Mouse (Mus musculus) liver, embryonic 13.5 days (tissue): Measurements from ENCODE around the gene Eif4e3. TPM values are rescaled to one million over a fixed set of nuclear protein-coding genes. Genes with fewer than 3 reads are reported as not detected.

Source experiments
- ATAC-seq: fragments of 200-750 bp; cut with Nextera tagmentation; 2 replicates; pipeline ENCODE4 v1.8.0; 2017; ENCODE audit warnings: low read depth, mild to moderate bottlenecking, moderate number of reproducible peaks, moderate library complexity
- DNase-seq: peaks from one replicate; pipeline ENCODE4 v3.0.0; 2022
- H3K27ac ChIP-seq: fragments of 300-500 bp; sonication (generic); 2 replicates; pipeline ENCODE4 v1.5.1; 2015; ENCODE audit warnings: moderate library complexity, mild to moderate bottlenecking, inconsistent platforms
- H3K27me3 ChIP-seq: fragments of 300-500 bp; sonication (generic); 2 replicates; pipeline ENCODE4 v1.6.1; 2015; ENCODE audit warnings: mild to moderate bottlenecking, inconsistent platforms
- H3K36me3 ChIP-seq: fragments of 300-500 bp; sonication (generic); 2 replicates; pipeline ENCODE4 v1.6.1; 2015; ENCODE audit warnings: mild to moderate bottlenecking, inconsistent platforms
- H3K4me1 ChIP-seq: fragments of 300-500 bp; sonication (generic); replicated peaks from 2 replicates; pipeline ENCODE4 v1.6.1; 2015; ENCODE audit warnings: inconsistent platforms
- H3K4me2 ChIP-seq: fragments of 300-500 bp; sonication (generic); 2 replicates; pipeline ENCODE4 v1.6.1; 2015; ENCODE audit warnings: inconsistent platforms, mild to moderate bottlenecking, moderate library complexity
- H3K4me3 ChIP-seq: fragments of 300-500 bp; sonication (generic); replicated peaks from 2 replicates; pipeline ENCODE4 v1.5.1; 2015; ENCODE audit warnings: mild to moderate bottlenecking, inconsistent platforms
- H3K9ac ChIP-seq: fragments of 300-500 bp; sonication (generic); 2 replicates; pipeline ENCODE4 v1.6.1; 2015; ENCODE audit warnings: mild to moderate bottlenecking, inconsistent platforms
- H3K9me3 ChIP-seq: fragments of 300-500 bp; sonication (generic); replicated peaks from 2 replicates; pipeline ENCODE4 v1.6.1; 2016; ENCODE audit warnings: inconsistent platforms
- WGBS: fragments of 180-500 bp; shearing (Covaris S2); methylation state at CpG from one replicate; pipeline ENCODE4 v1.1.7; 2015; ENCODE audit not compliant: insufficient replicate concordance; 5-methylcytosine and 5-hydroxymethylcytosine counted together
- polyA plus RNA-seq: library from polyadenylated mRNA; unstranded; fragments of >200 nt; fragmentation: Nextera tagmentation; extraction: Ambion mirVana; gene quantifications from 2 replicates; pipeline ENCODE4 v1.2.1, GENCODE M21; 2015

Gene Eif4e3
- polyA plus RNA-seq, 1 experiment from 2014 or later, result 1.9 TPM

- no peaks in the 10 kb centered on the region for H3K36me3 ChIP-seq
- DNase-seq, result no peak
- H3K4me2 ChIP-seq, result no peak overlapping the region
Measured at GRCm38 (mm10) chr6:99660443-99660842, 6.1 kb downstream of the Eif4e3 start.

GRCm38 (mm10) chr6:99658586-99658985 lies 8.0 kb downstream of the Eif4e3 start:
- WGBS, result 60% methylated on average over 10 of the region's 10 CpGs
- no peak for ATAC-seq

More at GRCm38 (mm10) chr6:99660443-99660842, 6.1 kb downstream of the Eif4e3 start:
- ATAC-seq, result no peak
- no peaks in the 10 kb centered on the region for H3K4me1 ChIP-seq
- H3K9me3 ChIP-seq, result no peaks in the 10 kb centered on the region
- H3K4me3 ChIP-seq, result no peak overlapping the region
- H3K27me3 ChIP-seq, result peaks cover 15% of the 10 kb centered on the region
- 30% methylated on average over 3 of the region's 3 CpGs for WGBS
- H3K9ac ChIP-seq, result no peak overlapping the region
- no peak overlapping the region for H3K27ac ChIP-seq

GRCm38 (mm10) chr6:99656088-99656487 lies 10.5 kb downstream of the Eif4e3 start:
- Histone ChIP-seq H3K4me3 (no peak overlapping the region), H3K27ac (no peak overlapping the region), H3K9me3 (no peaks in the 10 kb centered on the region), H3K27me3 (no peaks in the 10 kb centered on the region), H3K4me2 (0 out of 2 replicates have a peak overlapping the region, but pooled peaks have one; percentile 23), H3K36me3 (no peaks in the 10 kb centered on the region), H3K9ac (no peak overlapping the region), H3K4me1 (no peaks in the 10 kb centered on the region)
- ATAC-seq (no peak), DNase-seq (no peak)
- 65% methylated on average over 2 of the region's 2 CpGs for WGBS

More at GRCm38 (mm10) chr6:99658586-99658985, 8.0 kb downstream of the Eif4e3 start:
- H3K4me1 ChIP-seq, result no peaks in the 10 kb centered on the region
- no peak overlapping the region for H3K9ac ChIP-seq
- no peak overlapping the region for H3K4me2 ChIP-seq
- H3K27me3 ChIP-seq, result no peaks in the 10 kb centered on the region
- DNase-seq, result no peak
- no peak overlapping the region for H3K4me3 ChIP-seq
- H3K27ac ChIP-seq, result no peak overlapping the region
- H3K9me3 ChIP-seq, result no peaks in the 10 kb centered on the region
- no peaks in the 10 kb centered on the region for H3K36me3 ChIP-seq

GRCm38 (mm10) chr6:99655488-99655887 lies 11.1 kb downstream of the Eif4e3 start:
- Histone ChIP-seq H3K4me2 (0 out of 2 replicates have a peak overlapping the region, but pooled peaks have one; percentile 23), H3K4me1 (no peaks in the 10 kb centered on the region), H3K36me3 (no peaks in the 10 kb centered on the region), H3K27me3 (no peaks in the 10 kb centered on the region), H3K9me3 (no peaks in the 10 kb centered on the region), H3K9ac (no peak overlapping the region), H3K27ac (no peak overlapping the region), H3K4me3 (no peak overlapping the region; the same call in 1 of the 2 replicates)
- ATAC-seq (no peak), DNase-seq (no peak)
- WGBS, result 12% methylated on average over 7 of the region's 7 CpGs

- ATAC-seq (no peak), DNase-seq (no peak)
- Histone ChIP-seq H3K9me3 (no peaks in the 10 kb centered on the region), H3K27me3 (no peaks in the 10 kb centered on the region), H3K4me3 (no peak overlapping the region), H3K4me2 (no peak overlapping the region), H3K36me3 (no peaks in the 10 kb centered on the region), H3K9ac (no peak overlapping the region), H3K4me1 (no peaks in the 10 kb centered on the region), H3K27ac (no peak overlapping the region)
- WGBS, result 69% methylated on average over 5 of the region's 5 CpGs
Measured at GRCm38 (mm10) chr6:99654343-99654742, 12.2 kb downstream of the Eif4e3 start.

GRCm38 (mm10) chr6:99652341-99652740 lies 14.2 kb downstream of the Eif4e3 start:
- Histone ChIP-seq H3K4me1 (no peaks in the 10 kb centered on the region), H3K27me3 (no peaks in the 10 kb centered on the region), H3K9me3 (no peaks in the 10 kb centered on the region), H3K4me3 (no peak overlapping the region), H3K27ac (no peak overlapping the region), H3K4me2 (no peak overlapping the region), H3K36me3 (no peaks in the 10 kb centered on the region), H3K9ac (no peak overlapping the region)
- no peak for DNase-seq
- 67% methylated on average over 2 of the region's 2 CpGs for WGBS
- no peak for ATAC-seq

GRCm38 (mm10) chr6:99649307-99649706 lies 17.3 kb downstream of the Eif4e3 start:
- no peak for ATAC-seq
- 39% methylated on average over 2 of the region's 2 CpGs for WGBS
- Histone ChIP-seq H3K27ac (no peak overlapping the region), H3K36me3 (no peaks in the 10 kb centered on the region), H3K27me3 (no peaks in the 10 kb centered on the region), H3K9ac (no peak overlapping the region), H3K4me3 (no peak overlapping the region), H3K4me2 (no peak overlapping the region), H3K9me3 (no peaks in the 10 kb centered on the region), H3K4me1 (peaks cover 8% of the 10 kb centered on the region; the same call in 1 of the 2 replicates)
- no peak for DNase-seq

- DNase-seq (no peak), ATAC-seq (no peak)
- Histone ChIP-seq H3K27me3 (no peaks in the 10 kb centered on the region), H3K9me3 (no peaks in the 10 kb centered on the region), H3K4me3 (no peak overlapping the region), H3K4me1 (peaks cover 8% of the 10 kb centered on the region; the same call in 1 of the 2 replicates), H3K4me2 (no peak overlapping the region), H3K27ac (no peak overlapping the region), H3K9ac (no peak overlapping the region), H3K36me3 (no peaks in the 10 kb centered on the region)
- 59% methylated on average over 10 of the region's 10 CpGs for WGBS
Measured at GRCm38 (mm10) chr6:99646344-99646743, 20.2 kb downstream of the Eif4e3 start.

GRCm38 (mm10) chr6:99644876-99645275 lies 21.7 kb downstream of the Eif4e3 start:
- ATAC-seq, result no peak
- no peaks in the 10 kb centered on the region for H3K27me3 ChIP-seq
- H3K36me3 ChIP-seq, result no peaks in the 10 kb centered on the region

GRCm38 (mm10) chr6:99644386-99644785 lies 22.2 kb downstream of the Eif4e3 start:
- Histone ChIP-seq H3K27me3 (no peaks in the 10 kb centered on the region), H3K9me3 (no peaks in the 10 kb centered on the region), H3K4me2 (no peak overlapping the region), H3K4me3 (no peak overlapping the region), H3K4me1 (peaks cover 8% of the 10 kb centered on the region; the same call in 1 of the 2 replicates), H3K9ac (no peak overlapping the region), H3K27ac (no peak overlapping the region), H3K36me3 (no peaks in the 10 kb centered on the region)
- ATAC-seq (no peak), DNase-seq (no peak)
- 66% methylated on average over 5 of the region's 5 CpGs for WGBS

More at GRCm38 (mm10) chr6:99644876-99645275, 21.7 kb downstream of the Eif4e3 start:
- H3K4me1 ChIP-seq, result peaks cover 8% of the 10 kb centered on the region; the same call in 1 of the 2 replicates
- DNase-seq, result no peak
- no peak overlapping the region for H3K4me2 ChIP-seq
- no peaks in the 10 kb centered on the region for H3K9me3 ChIP-seq
- H3K9ac ChIP-seq, result no peak overlapping the region
- no peak overlapping the region for H3K27ac ChIP-seq
- 55% methylated on average over 5 of the region's 5 CpGs for WGBS
- H3K4me3 ChIP-seq, result no peak overlapping the region

GRCm38 (mm10) chr6:99643439-99644199 lies 23.0 kb downstream of the Eif4e3 start:
- Histone ChIP-seq H3K27me3 (no peaks in the 10 kb centered on the region), H3K9ac (no peak overlapping the region), H3K9me3 (no peaks in the 10 kb centered on the region), H3K4me1 (peaks cover 8% of the 10 kb centered on the region; the same call in 1 of the 2 replicates), H3K4me2 (no peak overlapping the region), H3K4me3 (no peak overlapping the region), H3K36me3 (no peaks in the 10 kb centered on the region), H3K27ac (no peak overlapping the region)
- DNase-seq, result no peak
- WGBS, result 53% methylated on average over 10 of the region's 10 CpGs
- no peak for ATAC-seq

GRCm38 (mm10) chr6:99637456-99637855 lies 29.1 kb downstream of the Eif4e3 start:
- ATAC-seq (no peak), DNase-seq (no peak)
- 49% methylated on average over 4 of the region's 4 CpGs for WGBS
- Histone ChIP-seq H3K9ac (no peak overlapping the region), H3K4me2 (no peak overlapping the region), H3K4me3 (no peak overlapping the region), H3K27ac (no peak overlapping the region), H3K36me3 (no peaks in the 10 kb centered on the region), H3K9me3 (no peaks in the 10 kb centered on the region), H3K4me1 (peaks cover 4% of the 10 kb centered on the region; the same call in 1 of the 2 replicates), H3K27me3 (no peaks in the 10 kb centered on the region)
